Mouse (Mus musculus): Measurements from ENCODE around the gene 2510009E07Rik.

Gene 2510009E07Rik

GRCm38 (mm10) chr16:21694463-21695241 lies at the start of gene 2510009E07Rik:
Gene 2510009E07Rik, minus strand, starts transcription at chr16:21694665.
- in situ Hi-C loops (cut with MboI, MseI), result no loop called here

DNA sequence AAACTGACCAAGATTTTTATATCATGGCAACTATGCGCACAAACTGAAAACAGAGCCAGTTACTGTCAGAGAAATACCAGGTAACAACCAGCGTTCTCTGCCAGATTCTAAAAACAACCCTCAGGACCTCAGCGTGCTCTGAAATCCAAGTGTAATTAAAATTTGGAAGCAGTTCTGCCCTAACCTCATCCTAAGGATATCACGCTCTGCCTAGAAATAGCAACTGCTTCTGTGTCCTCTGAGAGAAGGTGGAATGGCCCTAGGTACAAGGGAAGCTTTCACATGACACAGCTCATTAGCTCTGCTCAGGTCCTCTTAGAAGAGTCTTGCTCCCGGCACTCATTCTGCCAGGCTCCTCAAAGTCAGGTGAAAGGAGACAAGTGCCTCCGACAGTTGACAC lies 48.9 kb upstream of the 2510009E07Rik start:
- in situ Hi-C loops (cut with MboI, MseI), result no loop called here

DNA sequence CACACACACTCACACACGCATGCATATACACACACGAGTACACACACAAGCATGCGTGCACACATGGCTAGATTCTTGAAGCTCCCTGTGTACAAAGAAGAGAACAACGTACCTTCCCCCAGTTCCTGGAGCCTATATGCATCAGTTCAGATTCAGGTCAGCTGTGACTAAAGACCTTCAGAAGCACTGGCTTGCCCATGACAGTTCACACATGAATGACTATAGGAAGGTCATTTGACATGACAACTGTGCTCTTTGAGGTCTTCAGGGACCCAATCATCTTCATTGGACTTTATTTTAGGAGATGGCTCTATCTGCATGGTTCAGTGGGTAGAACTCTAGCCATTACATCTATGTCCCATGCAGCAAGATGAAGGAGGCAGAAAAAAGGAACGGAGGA lies 48.4 kb upstream of the 2510009E07Rik start:
- in situ Hi-C loops (cut with MboI, MseI), result no loop called here

DNA sequence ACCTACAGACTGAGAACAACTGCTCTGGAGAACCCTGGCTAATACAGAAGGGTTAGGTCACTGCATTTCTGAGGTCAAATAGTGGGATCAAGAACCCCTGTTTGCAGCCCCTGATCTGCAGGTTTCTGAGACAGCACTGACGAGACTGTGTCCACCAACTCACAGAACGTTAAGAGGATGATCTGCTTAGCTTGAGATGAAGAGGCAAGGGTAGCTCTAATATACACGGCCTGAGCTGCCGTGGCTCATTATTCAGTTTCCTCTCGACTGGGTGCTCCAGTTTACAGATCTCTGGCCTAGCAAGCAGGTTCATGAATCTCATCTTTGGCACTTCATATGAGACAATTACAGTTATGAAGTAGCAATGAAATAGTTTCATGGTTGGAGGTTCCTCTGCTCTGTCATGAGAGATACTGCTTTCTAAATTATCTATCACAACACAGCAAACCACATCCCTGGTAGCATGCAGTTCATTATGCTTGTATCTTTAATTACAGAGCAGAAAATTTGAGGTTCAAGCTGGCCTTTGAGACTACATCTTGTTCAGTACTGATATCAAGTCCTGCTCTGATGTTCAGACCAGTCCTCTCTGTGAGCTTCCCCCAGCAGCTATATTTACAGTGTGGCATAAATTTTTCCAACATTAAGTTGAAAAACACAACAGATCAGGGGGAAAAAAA lies 47.9 kb upstream of the 2510009E07Rik start:
- in situ Hi-C loops (cut with MboI, MseI), result no loop called here

- in situ Hi-C loops (cut with MboI, MseI), result no loop called here
Measured at GRCm38 (mm10) chr16:21741542-21741941, 47.1 kb upstream of the 2510009E07Rik start.

GRCm38 (mm10) chr16:21735638-21736037 lies 41.2 kb upstream of the 2510009E07Rik start:
- in situ Hi-C loops (cut with MboI, MseI), result no loop called here

DNA sequence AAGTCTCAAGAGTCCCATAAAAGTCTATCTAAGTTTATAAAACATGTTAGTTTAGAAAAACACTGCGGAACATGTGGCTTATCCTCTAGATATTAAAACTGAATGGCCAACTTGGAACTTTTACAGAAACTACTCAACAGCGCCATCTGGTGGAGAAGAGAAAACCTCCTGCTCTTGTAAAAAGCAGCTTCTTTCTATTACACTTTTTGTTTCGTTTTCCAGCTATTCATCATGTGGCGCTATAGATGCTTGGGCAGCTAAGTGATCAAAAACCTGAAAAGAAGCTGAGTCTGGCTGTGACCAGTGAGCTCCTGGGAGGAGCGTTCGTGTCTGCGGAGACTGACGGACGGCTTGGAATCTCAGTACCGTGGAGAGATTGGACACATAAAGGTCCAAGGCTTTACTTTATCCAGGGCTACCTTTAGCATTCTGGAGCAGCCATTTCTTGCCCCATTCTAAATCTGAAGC lies 33.5 kb upstream of the 2510009E07Rik start:
- in situ Hi-C loops (cut with MboI, MseI), result loop anchor here (5.0 kb wide), 3 partner anchors 111 to 236 kb away; no protein-coding TSS in a partner anchor

DNA sequence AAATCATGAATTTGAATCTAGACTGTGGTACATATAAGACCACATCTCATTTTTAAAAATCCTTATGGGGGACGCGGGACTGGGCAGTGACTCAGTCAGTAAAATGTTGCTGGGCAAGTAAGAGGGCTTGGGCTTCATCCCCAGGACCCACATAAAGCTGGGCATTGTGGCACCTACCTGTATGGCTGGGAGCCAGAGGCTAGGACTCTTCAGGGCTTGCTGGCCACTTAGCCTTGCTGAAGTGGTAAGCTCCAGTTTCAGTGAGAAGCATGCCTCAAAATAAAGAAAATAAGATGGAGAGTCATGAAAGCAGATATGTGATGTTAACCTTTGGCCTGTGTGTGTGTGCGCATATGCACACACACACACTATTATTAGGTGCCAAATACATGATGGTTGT lies 33.0 kb upstream of the 2510009E07Rik start:
- in situ Hi-C loops (cut with MboI, MseI), result loop anchor here (5.0 kb wide), 3 partner anchors 110 to 235 kb away; no protein-coding TSS in a partner anchor

GRCm38 (mm10) chr16:21724261-21724660 lies 29.8 kb upstream of the 2510009E07Rik start:
- in situ Hi-C loops (cut with MboI, MseI), result no loop called here

- in situ Hi-C loops (cut with MboI, MseI), result no loop called here
Measured at GRCm38 (mm10) chr16:21719770-21720169, 25.3 kb upstream of the 2510009E07Rik start.

DNA sequence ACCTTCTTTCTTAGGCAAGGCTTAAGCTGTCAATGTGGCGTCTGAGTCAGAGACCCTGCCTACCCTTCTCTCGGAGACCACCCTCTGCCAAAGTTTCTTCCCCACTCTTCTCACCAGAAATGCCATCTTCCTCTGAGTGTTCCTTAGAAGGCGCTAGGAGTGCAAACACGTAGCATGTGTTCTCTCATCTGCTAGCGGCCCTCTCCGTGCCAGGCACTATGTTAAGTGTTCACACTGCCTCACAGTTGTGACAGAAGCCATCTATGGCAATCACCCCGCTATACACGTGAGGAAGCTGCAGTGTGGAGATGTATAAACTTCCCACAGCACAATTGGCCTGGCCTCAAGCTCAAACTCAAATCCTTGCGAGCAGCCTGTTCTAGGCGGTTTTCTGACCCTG lies 20.1 kb upstream of the 2510009E07Rik start:
- in situ Hi-C loops (cut with MboI, MseI), result no loop called here

DNA sequence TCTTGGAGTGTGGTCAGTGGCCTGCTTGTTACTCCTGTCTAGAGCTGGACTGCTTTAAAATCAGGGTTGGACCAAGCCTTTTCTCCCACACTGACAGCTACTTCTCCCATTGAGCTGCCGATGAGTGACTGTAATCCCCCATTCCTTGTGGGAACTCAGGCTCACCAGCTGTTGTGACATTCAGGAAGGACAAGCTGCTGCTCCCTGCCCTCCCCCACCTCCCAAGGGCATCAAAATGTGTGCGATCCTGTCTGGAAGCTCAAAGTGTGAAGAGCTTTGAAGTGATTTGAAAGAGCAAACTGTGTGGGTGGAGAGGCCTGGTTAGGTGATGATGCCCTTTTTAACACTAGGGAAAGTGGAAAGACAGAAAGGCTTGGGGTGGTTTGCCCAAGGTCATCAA lies 15.9 kb upstream of the 2510009E07Rik start:
- in situ Hi-C loops (cut with MboI, MseI), result no loop called here

GRCm38 (mm10) chr16:21704691-21705090 lies 10.2 kb upstream of the 2510009E07Rik start:
- in situ Hi-C loops (cut with MboI, MseI), result no loop called here

GRCm38 (mm10) chr16:21702314-21702690 lies 7.8 kb upstream of the 2510009E07Rik start:
- in situ Hi-C loops (cut with MboI, MseI), result no loop called here

- in situ Hi-C loops (cut with MboI, MseI), result no loop called here
Measured at GRCm38 (mm10) chr16:21701611-21702313, 7.3 kb upstream of the 2510009E07Rik start.

DNA sequence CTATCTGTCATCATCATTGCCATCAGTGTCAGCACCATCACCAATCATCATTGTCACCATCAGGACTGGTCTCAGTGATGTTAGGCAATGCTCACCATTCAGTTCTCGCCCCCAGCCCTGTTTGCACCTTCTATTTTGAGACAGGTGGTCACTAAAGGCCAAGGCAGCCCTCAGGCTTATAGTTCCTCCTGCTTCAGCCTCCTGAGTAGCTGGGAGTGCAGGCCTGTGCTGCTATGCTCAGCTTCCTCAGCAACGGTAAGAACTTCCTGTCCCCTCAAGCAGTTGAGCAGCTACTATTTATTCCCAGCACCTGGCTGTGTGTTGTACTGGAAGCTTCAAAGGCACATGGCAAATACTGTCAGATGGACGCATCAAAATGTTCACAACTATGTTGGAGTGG lies 3.7 kb upstream of the 2510009E07Rik start:
- in situ Hi-C loops (cut with MboI, MseI), result no loop called here

DNA sequence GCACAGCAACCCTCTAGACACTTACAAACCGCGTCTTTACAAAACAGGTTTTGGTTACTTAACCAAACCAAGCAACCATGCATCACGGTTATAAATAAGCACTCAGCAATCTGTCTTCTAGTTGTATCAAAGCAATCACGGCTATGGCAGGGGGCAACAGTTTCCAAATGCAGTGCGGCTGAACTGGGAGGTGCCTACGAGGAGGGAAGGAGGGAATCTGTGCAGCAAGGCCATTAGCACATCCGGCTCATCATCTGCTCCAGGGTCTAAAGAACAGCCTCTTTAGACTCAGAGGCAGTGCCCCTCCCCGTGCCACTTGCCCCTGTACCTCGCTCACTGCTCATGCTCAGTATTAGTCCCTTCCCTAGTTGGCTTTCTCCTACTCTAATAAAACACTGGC lies 2.5 kb upstream of the 2510009E07Rik start:
- in situ Hi-C loops (cut with MboI, MseI), result no loop called here

DNA sequence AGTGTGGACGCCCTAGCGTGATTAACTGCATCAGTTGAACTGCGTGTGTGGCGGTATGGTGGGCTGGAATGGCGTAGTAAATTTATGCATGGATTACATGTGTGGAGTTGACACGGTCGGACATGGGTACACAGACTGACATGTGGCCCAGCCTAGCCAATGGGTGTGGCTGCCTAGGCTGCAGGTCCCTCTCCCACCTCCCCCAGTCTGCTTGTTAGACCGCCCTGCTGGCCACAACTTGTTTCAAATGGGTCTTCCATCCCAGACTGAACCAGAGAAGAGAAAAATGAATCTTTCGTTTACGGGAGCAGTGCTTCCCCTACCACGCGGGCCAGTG lies 745 bp upstream of the 2510009E07Rik start:
- in situ Hi-C loops (cut with MboI, MseI), result no loop called here

DNA sequence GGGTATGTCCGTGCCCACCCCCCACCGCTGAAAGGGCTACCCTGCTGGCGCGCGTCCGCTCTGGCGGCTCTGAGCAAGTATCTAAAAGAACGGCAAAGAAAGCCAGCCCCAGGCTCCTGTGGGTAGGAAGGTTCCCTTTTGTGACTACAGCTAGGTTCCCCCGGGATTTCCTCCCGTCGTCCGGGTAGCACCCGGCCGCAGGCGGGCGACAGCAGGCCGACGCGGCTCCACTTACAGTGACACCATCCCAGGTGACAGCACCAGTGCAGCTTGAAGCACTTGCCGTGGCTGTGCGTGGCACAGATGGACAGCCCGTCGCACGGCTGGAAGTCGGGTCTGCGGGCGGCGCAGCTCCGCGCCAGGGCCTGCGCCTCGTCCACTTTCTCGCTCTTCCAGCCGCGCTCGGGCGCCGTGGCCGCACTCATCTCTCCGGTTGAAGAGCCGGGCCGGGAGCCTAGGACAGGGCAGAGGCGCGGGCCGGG lies 443 bp downstream of the 2510009E07Rik start:
- in situ Hi-C loops (cut with MboI, MseI), result no loop called here

DNA sequence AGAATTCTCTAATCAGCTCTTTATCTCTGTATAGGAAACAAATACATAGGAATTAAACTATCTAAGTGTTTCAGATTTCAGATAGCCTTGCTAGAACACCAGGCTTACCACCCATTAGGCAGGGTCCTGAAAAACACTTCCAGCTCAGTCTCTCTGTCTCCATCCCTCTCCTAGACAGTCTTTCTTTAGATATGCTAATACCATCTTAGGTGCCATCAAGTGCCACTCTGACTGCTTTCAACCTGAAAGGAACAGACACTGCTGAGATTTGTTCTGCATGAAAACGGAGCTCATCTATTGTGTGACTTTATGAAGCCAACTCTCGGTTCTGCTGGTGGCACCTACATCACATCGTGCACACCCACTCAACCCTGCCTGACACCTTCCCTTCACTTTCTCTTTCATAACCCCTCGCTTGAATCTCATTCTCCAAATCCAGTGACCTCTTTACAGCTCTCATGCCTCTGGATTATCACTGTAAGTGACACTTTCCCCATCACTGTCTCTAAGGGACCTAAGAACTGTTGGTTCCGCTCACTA lies 4.2 kb downstream of the 2510009E07Rik start:
- in situ Hi-C loops (cut with MboI, MseI), result no loop called here

DNA sequence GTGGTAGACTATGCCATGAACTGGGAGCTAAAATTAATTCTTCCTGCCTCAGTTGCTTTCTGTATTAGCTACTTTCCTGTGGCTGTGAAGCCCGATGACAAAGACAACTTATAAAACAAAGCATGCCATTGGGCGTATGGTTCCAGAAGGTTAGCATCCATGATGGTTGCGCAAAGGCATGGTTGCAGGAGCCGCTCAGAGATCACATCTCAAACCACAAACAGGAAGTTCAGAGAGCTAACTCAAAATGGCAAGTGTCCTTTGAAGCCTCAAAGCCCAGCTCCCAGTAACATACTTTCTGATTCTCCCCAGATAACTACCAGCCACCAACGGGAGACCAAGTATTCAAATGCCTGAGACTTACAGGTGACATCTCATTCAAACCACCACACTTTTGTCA lies 5.3 kb downstream of the 2510009E07Rik start:
- in situ Hi-C loops (cut with MboI, MseI), result no loop called here

- in situ Hi-C loops (cut with MboI, MseI), result no loop called here
Measured at GRCm38 (mm10) chr16:21687406-21687805, 7.1 kb downstream of the 2510009E07Rik start.

Data from T-helper 17 cell (primary cell).